ENCODE assay signal across 8 mouse cellular contexts in the genomic region with DNA sequence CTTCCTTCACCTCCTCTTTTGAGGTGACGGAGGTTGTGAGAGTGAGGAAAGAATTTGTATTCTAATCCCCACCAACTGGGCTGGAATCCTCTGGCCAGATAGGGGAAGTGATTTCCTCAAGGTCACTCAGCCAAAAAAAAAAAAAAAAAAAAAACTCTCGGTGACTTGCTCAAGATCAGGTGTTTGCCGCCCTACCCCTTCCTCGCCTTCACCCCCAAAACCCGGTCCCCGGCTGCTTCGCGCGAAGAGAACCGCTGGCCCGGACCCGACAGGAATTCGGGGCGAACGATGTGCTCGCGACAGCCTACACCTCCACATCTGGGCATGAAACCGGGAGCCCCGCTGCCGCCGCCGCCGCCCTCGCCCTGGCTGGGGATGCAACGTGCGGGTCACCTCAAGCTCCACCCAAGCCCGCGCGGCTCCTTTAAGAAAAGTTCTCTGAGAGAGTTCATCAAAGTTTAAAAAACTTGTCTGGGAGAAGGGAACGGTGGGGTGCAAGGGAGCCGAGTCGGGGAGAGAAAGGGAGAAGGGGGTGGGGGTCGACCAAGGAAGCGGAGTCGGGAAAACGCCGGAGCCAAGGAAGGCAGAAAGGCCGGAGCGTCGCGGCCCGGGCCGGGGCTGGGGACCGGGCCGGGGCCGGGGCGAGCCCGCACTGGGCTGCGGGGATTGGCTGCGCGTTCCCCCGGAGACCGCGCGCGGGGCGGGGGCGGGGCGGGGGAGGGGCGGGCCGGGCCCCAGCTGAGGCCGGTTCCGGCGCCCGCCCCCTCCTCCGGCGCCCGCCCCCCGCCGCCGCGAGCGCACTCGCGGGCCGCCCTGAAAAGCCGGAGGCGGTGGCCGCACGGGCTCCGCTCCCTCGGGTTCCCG. TPM values are rescaled to one million over a fixed set of nuclear protein-coding genes. Genes with fewer than 3 reads are reported as not detected.
DNase-seq lines count a peak whose midpoint lies in the region; ATAC-seq and TF ChIP-seq lines count a peak whose summit lies in the region.

No protein-coding gene starts in this region.

- no peak for TF ChIP-seq CTCF in heart, adult 2 months (IDR thresholded peaks at IDR 0.05)

- intact Hi-C loops in heart, adult 2 months (cut with DNase I) = loop anchor here (2.0 to 5.0 kb wide), 2 partner anchors 32 to 47 kb away; no protein-coding TSS in a partner anchor

- peak overlapping the region; percentile 59 for H3K4me3 ChIP-seq in heart, adult 2 months
- H3K4me3 ChIP-seq in lung, embryonic 15.5 days = peak overlapping the region; percentile 75

- H3K9ac ChIP-seq in heart, adult 2 months (ENCODE audit: low read depth, low read length) = peak overlapping the region; percentile 95
- H3K9ac ChIP-seq in lung, embryonic 15.5 days = peak overlapping the region; percentile 64

- H3K4me1 ChIP-seq in heart, adult 2 months (ENCODE audit: control insufficient read depth, insufficient read depth, low read length) = no peaks in the 10 kb centered on the region
- H3K4me1 ChIP-seq in lung, embryonic 15.5 days = peaks cover 16% of the 10 kb centered on the region

- 0 out of 2 replicates have a peak, but pooled peaks have one; percentile 5 for ATAC-seq in common myeloid progenitor, adult 5-6 weeks (replicated peaks; ENCODE audit: low read depth, poor library complexity, severe bottlenecking)
- peak; percentile 93 for ATAC-seq in lung, embryonic 15.5 days (ENCODE audit: borderline replicate concordance, extremely low read depth, low FRiP score, low TSS enrichment)

- peak; percentile 23 to 50 for DNase-seq in cerebellum, postnatal 10 days
- DNase-seq in cerebellum, adult 9-10 months = no peak
- DNase-seq in heart, adult 2 months = peak; percentile 81 to 82
- peak; percentile 83 for DNase-seq in kidney, adult 18-20 months
- DNase-seq in ovary, postnatal 14 days (ENCODE audit: low spot score) = peak; percentile 50
- peak; percentile 88 for DNase-seq in yolk sac, embryonic 10.5 days (ENCODE audit: low spot score)

- H3K9me3 ChIP-seq in lung, embryonic 15.5 days = no peaks in the 10 kb centered on the region

- no peaks in the 10 kb centered on the region for H3K27me3 ChIP-seq in heart, adult 2 months (ENCODE audit: control insufficient read depth, insufficient read depth, low read length)
- peaks cover 43% of the 10 kb centered on the region for H3K27me3 ChIP-seq in lung, embryonic 15.5 days

- H3K79me2 ChIP-seq in heart, adult 2 months (replicated peaks; ENCODE audit: control insufficient read depth, insufficient read depth, low read length) = no peaks in the 10 kb centered on the region

- no peak for TF ChIP-seq EP300 in heart, adult 2 months (IDR thresholded peaks at IDR 0.05; ENCODE audit: insufficient read depth, low read depth, low read length)

- peak; percentile 35; the same call in 1 of the 2 replicates for TF ChIP-seq POLR2A in heart, adult 2 months (IDR thresholded peaks at IDR 0.05; ENCODE audit: insufficient read depth, low read depth, low read length)

- H3K4me2 ChIP-seq in lung, embryonic 15.5 days = peak overlapping the region; percentile 99

- H3K36me3 ChIP-seq in heart, adult 2 months (ENCODE audit: control insufficient read depth, insufficient read depth, low read length) = no peaks in the 10 kb centered on the region
- no peaks in the 10 kb centered on the region for H3K36me3 ChIP-seq in lung, embryonic 15.5 days

- peak overlapping the region; percentile 89 for H3K27ac ChIP-seq in heart, adult 2 months
- peak overlapping the region; percentile 45 for H3K27ac ChIP-seq in lung, embryonic 15.5 days

- WGBS in heart, adult 2 months = 2% methylated on average over 45 of the region's 83 CpGs
- under 1% methylated on average over 36 of the region's 83 CpGs for WGBS in lung, embryonic 15.5 days

RNA-seq across cellular contexts. Expression of a gene that starts 0.6 kb away (rescaled TPM):
- total RNA-seq in common myeloid progenitor, adult 5-6 weeks (2017) = 2.0 and 3.1 TPM in 2 replicates
- total RNA-seq in heart, adult 2 months (2021) = 10 to 100 TPM; 29.4 to 32.5 TPM
- 102 and 105 TPM in 2 replicates for polyA plus RNA-seq in heart, adult 2 months (2012; rRNA removed)
- polyA plus RNA-seq in lung, embryonic 15.5 days (2015; fragmentation: Nextera tagmentation; extraction: Ambion mirVana) = 15.1 and 16.6 TPM in 2 replicates

RNA-seq across cellular contexts. Expression of a gene that starts 37.8 kb away (rescaled TPM):
- total RNA-seq in common myeloid progenitor, adult 5-6 weeks (2017) = 40.1 and 45.3 TPM in 2 replicates
- total RNA-seq in heart, adult 2 months (2021) = 100 to 1,000 TPM; 202 to 218 TPM
- polyA plus RNA-seq in heart, adult 2 months (2012; rRNA removed) = 154 and 242 TPM in 2 replicates
- 396 and 422 TPM in 2 replicates for polyA plus RNA-seq in lung, embryonic 15.5 days (2015; fragmentation: Nextera tagmentation; extraction: Ambion mirVana)

RNA-seq across cellular contexts. Expression of a gene that starts 43.0 kb away (rescaled TPM):
- 12.9 and 29.1 TPM in 2 replicates for total RNA-seq in common myeloid progenitor, adult 5-6 weeks (2017)
- not detected for total RNA-seq in heart, adult 2 months (2021)
- 0.18 and 0.23 TPM in 2 replicates for polyA plus RNA-seq in heart, adult 2 months (2012; rRNA removed)
- polyA plus RNA-seq in lung, embryonic 15.5 days (2015; fragmentation: Nextera tagmentation; extraction: Ambion mirVana) = 16.6 and 19.0 TPM in 2 replicates

RNA-seq across cellular contexts. Expression of a gene that starts 50.2 kb away (rescaled TPM):
- 19.3 and 20.0 TPM in 2 replicates for total RNA-seq in common myeloid progenitor, adult 5-6 weeks (2017)
- total RNA-seq in heart, adult 2 months (2021) = 10 to 100 TPM in 1 of 2 experiments, 1 to 10 TPM in 1; 9.9 to 11.1 TPM
- polyA plus RNA-seq in heart, adult 2 months (2012; rRNA removed) = 16.5 and 18.8 TPM in 2 replicates
- 21.7 TPM in 2 replicates for polyA plus RNA-seq in lung, embryonic 15.5 days (2015; fragmentation: Nextera tagmentation; extraction: Ambion mirVana)

Comparison
In these comparisons a context has a peak if more than half of its experiments do, and no peak if none do; other contexts are left out.
1. RNA of a gene that starts 43.0 kb away (total RNA-seq): 12.9 to 29.1 TPM in common myeloid progenitor, adult 5-6 weeks; not detected in heart, adult 2 months; every median in the first group is over 10 times any median in the second.